Mouse (Mus musculus) thymus, adult 2 months (tissue): ENCODE data around the gene Apol10a.
"Not testable (repeated sequence)": the region's sequence is repeated elsewhere in the genome, so short reads cannot be mapped to it uniquely, and the experiment has no call there.

Experiments
- CTCF ChIP-seq: fragments of 200-500 bp; IDR thresholded peaks from 2 replicates; pipeline ENCODE4 v1.5.1; 2012; ENCODE audit warnings: mild to moderate bottlenecking, control low read depth, low read length, moderate library complexity, borderline replicate concordance; ENCODE audit not compliant: control insufficient read depth, poor library complexity, insufficient read depth; ENCODE audit errors: extremely low read depth
- POLR2A ChIP-seq: fragments of 200-500 bp; IDR thresholded peaks from 2 replicates; pipeline ENCODE4 v1.6.1; 2012; ENCODE audit warnings: mild to moderate bottlenecking, low read length, control low read depth, moderate library complexity; ENCODE audit not compliant: control insufficient read depth, poor library complexity, insufficient read depth; ENCODE audit errors: extremely low read depth

GRCm38 (mm10) chr15:77445668-77446067 is 31.2 kb upstream of the Apol10a start:
- TF ChIP-seq CTCF, POLR2A: not testable (repeated sequence)
